8 mouse cellular contexts compared by ENCODE assay signal in the genomic region with DNA sequence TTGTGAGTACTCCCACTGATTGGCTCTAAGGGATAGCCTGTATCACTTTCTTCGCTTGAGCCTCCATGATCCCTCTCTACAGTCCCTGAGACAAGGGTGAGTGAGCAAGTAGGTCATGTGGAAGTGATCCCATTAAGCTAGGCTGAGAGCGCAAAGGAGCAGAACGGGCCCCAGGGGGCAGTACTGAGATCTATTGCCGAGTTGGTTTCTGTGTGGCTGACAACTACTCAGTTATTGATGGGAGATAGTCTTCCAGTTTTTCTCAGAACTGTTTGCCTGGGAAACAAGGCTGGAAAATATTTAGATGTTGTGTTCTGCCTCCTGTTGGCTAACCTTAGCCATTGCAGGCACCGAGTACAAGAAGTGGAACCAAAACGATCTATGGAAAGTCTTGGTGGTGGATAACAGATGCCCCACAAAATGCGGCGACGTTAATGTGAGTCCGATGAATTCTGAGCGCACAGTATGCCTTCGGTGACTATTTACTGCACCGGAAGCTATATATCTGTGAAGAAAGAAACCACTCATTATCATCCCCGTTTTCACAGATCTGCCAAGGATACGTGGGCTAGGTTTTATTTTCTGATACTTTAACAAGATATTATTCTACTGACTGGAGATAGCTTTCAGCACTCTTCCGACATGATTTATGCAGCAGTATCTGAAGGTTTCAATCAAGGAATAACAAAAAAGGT. TPM values are rescaled to one million over a fixed set of nuclear protein-coding genes. Genes with fewer than 3 reads are reported as not detected.
A peak's percentile ranks its signal among the peaks of the same experiment; 100 is the strongest.
DNase-seq lines count a peak whose midpoint lies in the region; TF ChIP-seq lines count a peak whose summit lies in the region.

No protein-coding gene starts in this region.

- 72% methylated on average over 16 of the region's 16 CpGs for WGBS in cerebellum, adult 2 months

- H3K4me1 ChIP-seq in ES-Bruce4 (ENCODE audit: control insufficient read depth, insufficient read depth, low read length): no peaks in the 10 kb centered on the region
- H3K4me1 ChIP-seq in cerebellum, adult 2 months (ENCODE audit: control insufficient read depth, insufficient read depth, low read length): no peaks in the 10 kb centered on the region

- peak; percentile 27 for TF ChIP-seq CTCF in ES-Bruce4 (IDR thresholded peaks at IDR 0.05; ENCODE audit: low read depth, low read length)
- TF ChIP-seq CTCF in cerebellum, adult 2 months (IDR thresholded peaks at IDR 0.05; ENCODE audit: borderline replicate concordance, insufficient read depth, low read depth, low read length): peak; percentile 49; the same call in 1 of the 2 replicates

- H3K9ac ChIP-seq in ES-Bruce4 (ENCODE audit: low read depth, poor library complexity, severe bottlenecking): no peak overlapping the region

- no peak overlapping the region for H3K27ac ChIP-seq in ES-Bruce4 (ENCODE audit: insufficient read depth, low read length)
- H3K27ac ChIP-seq in cerebellum, adult 2 months (ENCODE audit: insufficient read depth, low read length): no peak overlapping the region

- no peak overlapping the region for H3K4me3 ChIP-seq in ES-Bruce4 (ENCODE audit: low read depth, low read length)
- H3K4me3 ChIP-seq in cerebellum, adult 2 months (replicated peaks; ENCODE audit: insufficient read depth, low read depth, low read length): no peak overlapping the region

- H3K9me3 ChIP-seq in ES-Bruce4 (replicated peaks; ENCODE audit: control insufficient read depth, insufficient read depth, low read length, poor library complexity, severe bottlenecking): no peaks in the 10 kb centered on the region

- no peak for TF ChIP-seq POLR2A in ES-Bruce4 (IDR thresholded peaks at IDR 0.05; ENCODE audit: insufficient read depth, low read length)
- no peak for TF ChIP-seq POLR2A in cerebellum, adult 2 months (IDR thresholded peaks at IDR 0.05; ENCODE audit: borderline replicate concordance, insufficient read depth, low read length)

- peak; percentile 29 for DNase-seq in CD4-positive helper T cell, adult 2 months (ENCODE audit: low read depth, low spot score)
- DNase-seq in cerebellum, adult 2 months: peak; percentile 49 to 64
- DNase-seq in forelimb bud, embryonic 11.5 days (ENCODE audit: low read depth, low spot score): peak; percentile 27
- DNase-seq in kidney, postnatal 36 days: peak; percentile 66 to 84
- DNase-seq in lung, postnatal 10 days: peak; percentile 62
- peak; percentile 34 to 65 for DNase-seq in spleen, postnatal 10 days (ENCODE audit: low spot score in 2 of 2)
- no peak for DNase-seq in ovary, postnatal 14 days (ENCODE audit: low spot score)

- no peaks in the 10 kb centered on the region for H3K36me3 ChIP-seq in ES-Bruce4 (ENCODE audit: control insufficient read depth, insufficient read depth, low read length, poor library complexity, severe bottlenecking)

- no peak for TF ChIP-seq EP300 in ES-Bruce4 (IDR thresholded peaks at IDR 0.05; ENCODE audit: insufficient read depth, low read depth, low read length)

- H3K27me3 ChIP-seq in ES-Bruce4 (ENCODE audit: control insufficient read depth, insufficient read depth, low read length, poor library complexity, severe bottlenecking): no peaks in the 10 kb centered on the region
- no peaks in the 10 kb centered on the region for H3K27me3 ChIP-seq in cerebellum, adult 2 months (ENCODE audit: control insufficient read depth, insufficient read depth, low read length)

RNA-seq across cellular contexts. Expression of a gene that starts 24.8 kb away (rescaled TPM):
- 62.0 and 64.3 TPM in 2 replicates for polyA plus RNA-seq in ES-Bruce4 (2011; ENCODE audit: insufficient read depth, insufficient read length, low read depth, missing spikeins)
- polyA plus RNA-seq in cerebellum, adult 2 months (2012; rRNA removed): 29.1 and 29.8 TPM in 2 replicates
